Mouse (Mus musculus): ENCODE data around the gene Pde4b.

Pde4b gene

DNA sequence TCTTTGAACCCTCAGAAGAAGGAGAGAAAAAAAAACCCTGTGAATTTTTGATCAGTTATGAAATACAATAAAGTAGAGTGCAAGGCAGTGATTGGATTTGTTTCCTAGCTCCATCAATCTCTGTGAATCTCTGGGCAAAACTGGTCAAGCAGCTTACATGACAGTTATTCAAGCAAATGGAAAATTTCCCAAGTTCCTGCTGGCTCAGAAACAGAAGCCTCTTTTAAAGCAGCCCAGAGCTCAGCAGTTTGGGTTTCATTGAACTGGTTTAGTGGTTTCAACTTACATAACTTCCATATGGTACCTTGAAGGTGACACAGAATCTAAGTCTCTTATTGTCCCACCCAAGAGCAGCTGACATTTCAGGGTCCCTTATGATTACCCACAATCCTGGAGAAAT lies 210.2 kb downstream of the Pde4b start:
- no peak for DNase-seq

GRCm38 (mm10) chr4:102302568-102302967 lies 215.2 kb downstream of the Pde4b start:
- no peak for DNase-seq

GRCm38 (mm10) chr4:102307661-102308297 lies 220.4 kb downstream of the Pde4b start:
- no peak for DNase-seq

DNA sequence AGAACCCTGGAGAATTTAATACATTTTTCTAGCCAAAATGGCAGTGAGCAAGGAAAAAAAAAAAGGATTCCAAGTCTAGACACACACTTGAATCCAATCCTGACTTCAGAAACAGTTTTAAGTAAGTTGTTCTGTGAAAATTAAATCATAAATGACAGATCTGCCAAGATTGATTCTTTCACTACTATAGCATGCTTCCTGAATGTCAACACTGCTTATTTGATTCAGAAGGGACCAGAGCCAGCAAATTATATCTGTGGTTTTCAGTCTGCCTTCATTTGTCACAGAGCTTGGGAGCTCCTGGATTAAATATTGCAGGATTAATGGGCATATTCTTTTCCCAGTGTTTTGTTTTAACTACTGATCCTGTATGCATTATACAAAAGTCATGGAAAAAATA lies 223.3 kb downstream of the Pde4b start:
- no peak for DNase-seq

DNA sequence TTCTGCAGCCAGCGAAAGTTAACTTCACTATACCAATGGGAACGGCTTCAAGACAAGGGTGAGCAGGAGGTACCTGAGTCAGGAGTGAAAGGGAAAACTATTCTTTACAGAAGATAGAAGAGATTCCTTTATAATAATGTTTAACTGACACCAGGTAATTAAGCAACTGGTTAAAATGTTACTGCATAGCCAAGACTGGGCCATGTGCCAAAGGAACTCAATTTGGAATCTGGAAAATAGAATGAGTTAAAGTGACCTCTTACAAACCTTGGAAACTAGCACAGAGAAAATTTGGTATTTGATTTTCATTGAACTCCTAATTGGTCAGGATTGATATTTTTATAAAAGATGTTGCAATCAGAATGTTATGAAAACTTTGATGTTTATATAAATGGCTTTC lies 228.7 kb downstream of the Pde4b start:
- no peak for DNase-seq

GRCm38 (mm10) chr4:102316699-102317285 lies 229.4 kb downstream of the Pde4b start:
- DNase-seq: no peak

DNA sequence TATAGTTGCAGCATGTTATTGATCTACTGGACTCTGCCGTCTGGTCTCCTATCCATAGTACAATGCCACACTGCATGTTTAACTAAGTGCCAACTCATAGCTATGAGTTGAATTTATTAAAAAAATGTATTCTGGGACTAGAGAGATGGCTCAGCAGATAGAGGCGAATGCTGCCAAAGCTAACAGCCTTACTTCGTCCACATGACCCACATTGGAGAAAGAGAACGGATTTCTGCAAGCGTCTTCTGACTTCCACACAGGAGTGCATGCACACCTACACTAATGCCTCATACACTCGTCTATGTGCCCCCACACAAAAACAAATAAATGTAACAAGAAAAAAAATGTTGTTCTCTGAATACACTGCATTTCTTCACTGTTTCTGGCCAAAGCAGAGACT lies 231.3 kb downstream of the Pde4b start:
- no peak for DNase-seq

GRCm38 (mm10) chr4:102321340-102321739 lies 234.0 kb downstream of the Pde4b start:
- DNase-seq: no peak

- DNase-seq: no peak
Measured at GRCm38 (mm10) chr4:102332386-102332785, 245.0 kb downstream of the Pde4b start.

GRCm38 (mm10) chr4:102332885-102333284 lies 245.5 kb downstream of the Pde4b start:
- DNase-seq: no peak

DNA sequence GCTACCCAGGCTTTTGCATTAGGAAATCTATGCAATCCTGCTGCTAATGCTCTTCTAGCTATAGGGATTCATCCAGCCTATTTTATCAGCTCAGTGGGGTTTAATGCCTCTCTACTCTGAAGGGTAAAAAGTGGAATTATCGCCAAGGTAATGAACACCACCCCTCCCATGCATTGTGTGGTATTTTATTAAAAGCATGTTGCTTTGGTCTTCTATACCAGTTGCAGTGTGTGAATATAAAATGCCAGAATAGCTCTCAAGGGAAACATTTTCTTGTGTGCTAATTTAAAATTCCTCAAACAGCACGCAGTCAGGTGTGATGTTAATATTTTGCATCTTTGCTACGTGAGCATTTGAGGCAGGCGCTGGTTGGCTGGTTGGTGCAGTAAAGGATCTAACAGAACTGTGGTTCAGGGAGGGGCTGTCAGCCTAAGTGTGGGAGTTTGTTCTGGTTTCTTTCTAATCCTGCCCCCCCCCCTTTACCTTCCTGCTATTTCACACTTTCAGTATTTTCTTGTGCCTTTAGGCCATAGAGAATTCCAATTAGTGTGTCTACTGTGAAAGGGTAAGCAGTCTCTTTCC lies 259.7 kb downstream of the Pde4b start:
- DNase-seq: no peak

DNA sequence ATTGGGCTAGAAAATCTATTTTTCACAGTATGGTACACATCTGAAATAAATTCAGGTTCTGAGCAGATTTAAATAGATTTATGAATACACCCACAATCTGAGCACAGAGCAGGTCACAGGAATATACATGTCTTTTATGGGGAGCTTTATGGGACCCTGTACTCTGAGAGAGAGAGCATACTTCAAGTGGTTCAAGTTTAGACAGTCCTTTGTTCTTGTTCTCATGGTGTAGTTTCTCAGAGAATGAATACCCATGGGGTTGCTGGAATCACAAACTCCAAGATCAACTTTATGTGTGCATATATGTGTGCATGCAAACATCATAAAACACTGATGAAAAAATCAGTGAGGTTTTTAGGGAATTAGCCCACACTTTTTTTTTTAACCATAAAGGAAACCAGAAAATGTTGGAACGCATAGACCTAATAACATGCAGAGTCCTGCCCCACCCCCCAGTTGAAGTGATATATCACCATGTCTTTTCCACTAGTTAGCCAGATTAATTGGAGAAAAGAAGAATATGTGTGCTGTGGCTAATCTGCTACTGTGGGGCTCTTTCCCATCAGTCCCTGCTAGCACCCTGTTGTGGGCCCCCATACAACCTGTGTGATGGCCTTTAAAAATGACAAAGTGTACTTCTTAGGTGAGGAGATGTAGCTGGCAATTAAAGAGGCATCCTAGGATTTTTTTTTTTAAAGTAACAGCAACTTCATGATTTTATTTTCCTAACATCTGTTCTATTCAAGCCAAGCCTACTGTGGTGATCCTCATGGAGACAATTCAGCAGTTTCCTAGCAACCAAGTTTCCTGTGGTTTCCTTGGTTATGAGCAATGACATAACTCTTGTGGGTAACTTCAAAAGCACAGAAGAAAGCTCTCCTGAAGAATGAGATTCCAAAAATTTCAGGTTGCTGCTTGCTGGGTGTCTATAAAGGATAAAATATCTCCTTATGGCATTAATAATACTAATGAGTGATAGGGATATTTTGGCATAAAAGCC lies 264.4 kb downstream of the Pde4b start:
- no peak for DNase-seq

DNA sequence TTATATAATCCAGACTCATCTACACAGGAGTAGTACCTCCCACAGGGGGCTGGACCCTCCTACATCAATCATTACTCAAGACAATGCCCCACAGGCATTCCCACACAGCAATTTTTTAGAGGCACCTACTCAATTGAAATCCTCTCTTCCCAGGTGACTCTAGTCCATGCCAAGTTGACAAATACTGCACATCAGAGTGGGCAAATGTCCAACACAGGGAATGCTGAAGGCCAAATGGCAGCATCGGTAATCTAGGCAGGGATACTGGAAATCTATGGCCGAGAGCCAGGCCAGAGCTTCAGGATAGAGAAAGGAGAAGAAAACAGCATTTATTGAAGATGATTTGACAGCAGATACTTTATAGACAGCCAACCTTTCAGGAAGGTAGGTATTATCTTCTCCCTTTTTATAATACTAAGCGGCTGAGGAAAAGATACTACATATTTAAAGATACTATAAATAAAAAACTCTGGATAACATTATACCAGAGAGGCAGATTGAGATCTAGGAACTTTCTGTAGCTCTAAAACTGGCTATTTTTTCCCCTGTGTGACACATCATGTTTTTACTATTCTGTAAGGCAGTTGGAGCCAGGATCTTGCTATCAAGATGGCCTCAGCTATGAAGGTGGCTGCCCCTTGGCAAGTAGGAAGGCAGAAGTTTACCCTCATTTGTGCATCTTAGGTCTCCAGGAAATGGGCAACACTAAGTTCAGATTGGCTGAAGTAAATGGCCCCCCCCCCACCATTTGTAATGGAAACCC lies 266.5 kb downstream of the Pde4b start:
- DNase-seq: no peak

- no peak for DNase-seq
Measured at GRCm38 (mm10) chr4:102368105-102368735, 280.9 kb downstream of the Pde4b start.

DNA sequence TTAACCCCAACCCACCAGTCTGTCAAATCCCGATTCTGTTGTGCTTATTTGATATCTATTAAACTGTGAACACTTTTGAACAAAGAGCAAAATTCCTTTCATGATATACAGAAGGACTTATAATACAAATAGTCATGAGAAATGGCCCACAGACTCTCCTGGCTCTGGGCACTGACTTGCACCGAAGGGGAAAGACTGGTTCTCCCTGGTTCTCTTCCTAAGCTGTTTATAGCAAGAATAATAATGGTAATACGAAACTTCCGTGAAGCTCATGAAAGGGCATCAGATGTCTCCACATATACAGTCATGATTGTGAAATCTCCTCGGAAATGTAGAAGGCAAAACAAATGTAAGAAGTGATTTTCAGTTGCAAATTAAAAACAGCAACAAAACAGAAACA lies 287.3 kb downstream of the Pde4b start:
- no peak for DNase-seq

DNA sequence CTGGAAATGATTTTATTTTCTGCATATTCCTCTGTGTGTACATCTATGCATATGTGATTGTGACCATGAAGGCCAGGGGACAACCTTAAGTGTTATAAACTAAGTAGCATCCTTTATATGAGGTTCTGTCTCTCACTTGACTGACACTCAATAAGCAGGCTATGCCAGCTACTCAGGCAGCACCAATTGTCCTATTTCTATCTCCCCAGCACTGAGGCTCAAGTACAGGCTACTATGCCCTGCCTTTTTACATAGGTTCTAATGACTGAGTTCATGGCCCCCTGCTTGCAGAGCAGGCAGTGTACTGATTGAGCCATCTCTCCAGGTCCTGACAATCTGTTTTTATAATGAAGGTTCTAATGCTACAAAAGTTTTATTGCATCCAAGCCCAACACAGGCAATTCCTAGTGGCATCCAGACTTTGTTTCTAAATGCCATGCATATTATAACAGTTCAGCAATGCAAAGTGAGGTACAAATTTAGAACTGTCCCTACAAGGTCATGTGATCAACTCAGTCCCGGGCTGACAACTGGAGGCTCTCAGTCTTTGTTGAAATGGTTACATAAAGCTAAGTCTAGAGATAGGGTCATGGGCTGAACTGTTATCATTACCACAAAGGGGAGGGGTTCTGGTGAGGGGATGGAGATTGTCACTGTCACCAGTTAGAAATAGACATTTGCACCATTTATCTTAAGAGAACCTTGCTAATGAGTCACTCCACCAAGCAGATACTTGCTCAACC lies 295.6 kb downstream of the Pde4b start:
- DNase-seq: no peak

GRCm38 (mm10) chr4:102393605-102394004 lies 306.3 kb downstream of the Pde4b start:
- DNase-seq: no peak

DNA sequence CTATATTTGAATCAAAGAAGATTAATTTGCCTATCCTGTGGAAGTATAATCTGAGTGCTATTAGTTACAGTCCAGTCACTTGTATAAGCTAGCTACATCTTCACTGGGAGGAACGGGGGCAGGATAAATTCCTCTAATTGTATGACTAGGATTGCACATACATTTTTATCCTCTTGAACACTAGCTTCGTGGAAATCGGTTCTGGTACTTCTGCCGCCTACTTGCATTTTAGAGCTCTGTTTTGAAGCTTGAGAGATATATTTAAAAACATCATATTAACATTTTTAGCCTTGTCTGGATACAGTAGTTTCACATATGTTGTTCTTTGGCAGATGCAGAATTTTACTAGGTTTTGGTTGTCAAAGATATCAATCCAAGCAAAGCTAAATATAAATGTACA lies 310.0 kb downstream of the Pde4b start:
- DNase-seq: no peak

- no peak for DNase-seq
Measured at GRCm38 (mm10) chr4:102398512-102398911, 311.2 kb downstream of the Pde4b start.

DNA sequence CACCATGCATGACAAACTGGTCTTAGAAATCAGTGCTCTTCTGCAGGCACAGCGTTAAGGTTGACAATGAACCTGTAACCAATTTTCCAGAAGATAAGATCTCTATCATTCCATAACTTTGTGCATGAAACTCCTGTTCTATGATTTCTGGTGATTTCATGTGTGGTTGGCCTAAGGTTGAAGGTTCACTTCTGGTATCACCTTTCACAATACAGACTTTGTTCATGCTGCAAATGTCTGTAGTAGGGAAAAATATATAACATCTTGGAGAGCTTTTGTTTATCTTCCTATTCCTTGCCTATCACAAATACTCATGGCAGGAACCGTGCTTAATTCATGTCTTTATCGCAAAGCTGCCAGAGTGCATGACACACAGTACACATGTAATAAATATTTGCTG lies 319.5 kb downstream of the Pde4b start:
- no peak for DNase-seq

GRCm38 (mm10) chr4:102408132-102408531 lies 320.8 kb downstream of the Pde4b start:
- no peak for DNase-seq
